Mouse (Mus musculus) erythroblast, embryonic 14.5 days (primary cell): ENCODE data around the gene Grm7.

ENCODE experiments used
- GATA1 ChIP-seq: IDR thresholded peaks from 2 replicates; pipeline ENCODE4 v1.6.1; 2012; ENCODE audit warnings: low read length, inconsistent platforms, mixed read lengths
- TAL1 ChIP-seq: IDR thresholded peaks from 3 replicates; pipeline ENCODE4 v1.6.1; 2012; ENCODE audit warnings: low read length, inconsistent platforms, mixed read lengths

DNA sequence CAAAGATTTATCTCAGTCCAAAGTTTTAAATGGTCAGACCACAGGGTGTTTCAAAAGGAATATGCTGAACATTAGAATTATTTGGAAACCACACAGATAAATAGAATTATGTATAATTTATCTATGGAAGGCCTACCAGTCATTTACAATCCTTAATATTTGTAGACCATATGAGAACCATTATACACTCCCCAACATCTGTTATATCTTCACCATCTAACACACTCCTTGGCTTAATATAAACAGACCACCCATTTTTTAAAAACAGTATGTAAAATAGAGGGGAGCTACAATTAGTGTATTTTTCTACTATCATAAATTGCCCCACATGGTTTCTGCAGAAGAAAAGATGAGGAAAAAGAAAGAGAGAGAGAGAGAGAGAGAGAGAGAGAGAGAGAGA is 876.7 kb downstream of the Grm7 start:
- no peak for TF ChIP-seq GATA1
- no peak for TF ChIP-seq TAL1
